Mouse (Mus musculus) megakaryocyte, embryonic 14.5 days (primary cell): ENCODE results near the gene Megf9.

Source experiments
- FLI1 ChIP-seq: IDR thresholded peaks from 2 replicates; pipeline ENCODE4 v1.6.1; 2012; ENCODE audit warnings: low read length, inconsistent platforms, mixed read lengths
- GATA1 ChIP-seq: IDR thresholded peaks from 3 replicates; pipeline ENCODE4 v1.6.1; 2012; ENCODE audit warnings: mixed read lengths, low read length, inconsistent platforms, borderline replicate concordance

- TF ChIP-seq GATA1 (no peak), FLI1 (no peak)
Measured at GRCm38 (mm10) chr4:70521506-70522292, 13.1 kb downstream of the Megf9 start.
